Mouse (Mus musculus) small intestine, adult 2 months (tissue): ENCODE measurements around the gene Chst3.

Experiments
- CTCF ChIP-seq: fragments of 200-500 bp; IDR thresholded peaks from 2 replicates; pipeline ENCODE4 v1.5.1; 2012; ENCODE audit warnings: low read depth, mild to moderate bottlenecking, control low read depth, inconsistent platforms, low read length, moderate library complexity, mixed read lengths; ENCODE audit not compliant: insufficient replicate concordance, insufficient read length; ENCODE audit errors: extremely low read depth
- POLR2A ChIP-seq: fragments of 200-500 bp; IDR thresholded peaks from 2 replicates; pipeline ENCODE4 v1.6.1; 2012; ENCODE audit warnings: low read depth, mild to moderate bottlenecking, control low read depth, inconsistent platforms, low read length, moderate library complexity

DNA sequence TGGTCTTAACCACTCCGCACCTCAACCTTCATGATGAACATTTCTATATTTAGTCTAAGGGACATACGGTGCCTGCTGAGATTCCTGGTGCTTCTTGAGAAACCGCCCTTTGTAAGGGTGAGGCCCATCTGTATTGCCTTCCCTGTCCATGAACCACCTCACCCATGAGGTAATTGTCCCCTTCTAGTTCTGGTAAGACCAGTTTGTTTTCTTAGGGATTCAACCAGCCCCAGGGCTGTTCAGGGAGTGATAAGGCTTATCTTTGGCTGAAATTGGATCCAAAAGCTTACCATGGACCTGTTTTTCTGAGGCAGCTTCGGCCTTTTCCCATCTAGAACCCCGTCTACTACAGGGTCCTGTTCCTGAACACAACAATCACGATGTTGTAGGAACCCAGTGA is 37.0 kb upstream of the Chst3 start:
- TF ChIP-seq CTCF (no peak), POLR2A (no peak)
